Mouse (Mus musculus): ENCODE data around the gene Pln. TPM values are rescaled to one million over a fixed set of nuclear protein-coding genes. Genes with fewer than 3 reads are reported as not detected.

The Pln gene
- polyA plus RNA-seq (2015; fragmentation: Nextera tagmentation; extraction: Ambion mirVana), result 0.64 and 0.70 TPM in 2 replicates

GRCm38 (mm10) chr10:53337162-53337923 is at the start of gene Pln:
Gene Pln, plus strand, starts transcription at chr10:53337667.

GRCm38 (mm10) chr10:53379709-53380106 is 42.2 kb downstream of the Pln start, which contains the start of gene Cep85l:
Gene Cep85l, minus strand, starts transcription at chr10:53379947.

Other genes starting within 250 kb of the Pln start
- gene Cep85l, start 42.3 kb downstream of the Pln start, polyA plus RNA-seq (2015; fragmentation: Nextera tagmentation; extraction: Ambion mirVana), result 7.0 and 9.1 TPM in 2 replicates

Measured in neural tube, postnatal 0 days (tissue).